Mouse (Mus musculus) liver, adult 10 weeks (tissue): Measurements from ENCODE around the gene Dennd6b. TPM values are rescaled to one million over a fixed set of nuclear protein-coding genes. Genes with fewer than 3 reads are reported as not detected.

Experiments
- polyA plus RNA-seq: library from polyadenylated mRNA; stranded (reverse); fragments of 350-450 nt; fragmentation: Illumina TruSeq; extraction: RNeasy Lipid Tissue Mini Kit (QIAGEN cat#74804); gene quantifications from one replicate; pipeline ENCODE4 v1.2.3, GENCODE M21; 2014; ENCODE audit warnings: low read depth, low replicate concordance

Dennd6b gene
- polyA plus RNA-seq = 0.56 TPM

DNA sequence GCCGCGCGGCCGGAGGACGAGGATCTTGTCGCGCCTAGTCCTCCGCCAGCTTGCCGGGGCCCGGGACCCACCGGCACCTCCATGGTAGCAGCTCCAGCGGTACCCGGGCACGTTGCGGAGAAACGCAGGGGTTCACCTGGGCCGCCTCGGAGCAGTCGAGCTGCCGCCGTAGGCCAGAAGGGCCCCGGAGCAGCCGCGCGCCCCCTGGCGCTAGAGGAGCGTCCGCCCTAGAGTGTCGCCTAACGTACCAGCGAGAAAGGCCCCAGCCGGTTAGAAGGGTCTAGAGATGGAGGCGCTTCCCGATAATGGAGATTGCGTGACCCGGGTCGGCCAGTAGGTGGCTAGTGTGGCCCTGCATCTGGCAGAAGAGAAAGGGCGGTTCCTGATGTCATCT lies at the start of gene Dennd6b:
TSS of gene Dennd6b (minus strand) at position 184 of the 394 bp plus-strand sequence.

DNA sequence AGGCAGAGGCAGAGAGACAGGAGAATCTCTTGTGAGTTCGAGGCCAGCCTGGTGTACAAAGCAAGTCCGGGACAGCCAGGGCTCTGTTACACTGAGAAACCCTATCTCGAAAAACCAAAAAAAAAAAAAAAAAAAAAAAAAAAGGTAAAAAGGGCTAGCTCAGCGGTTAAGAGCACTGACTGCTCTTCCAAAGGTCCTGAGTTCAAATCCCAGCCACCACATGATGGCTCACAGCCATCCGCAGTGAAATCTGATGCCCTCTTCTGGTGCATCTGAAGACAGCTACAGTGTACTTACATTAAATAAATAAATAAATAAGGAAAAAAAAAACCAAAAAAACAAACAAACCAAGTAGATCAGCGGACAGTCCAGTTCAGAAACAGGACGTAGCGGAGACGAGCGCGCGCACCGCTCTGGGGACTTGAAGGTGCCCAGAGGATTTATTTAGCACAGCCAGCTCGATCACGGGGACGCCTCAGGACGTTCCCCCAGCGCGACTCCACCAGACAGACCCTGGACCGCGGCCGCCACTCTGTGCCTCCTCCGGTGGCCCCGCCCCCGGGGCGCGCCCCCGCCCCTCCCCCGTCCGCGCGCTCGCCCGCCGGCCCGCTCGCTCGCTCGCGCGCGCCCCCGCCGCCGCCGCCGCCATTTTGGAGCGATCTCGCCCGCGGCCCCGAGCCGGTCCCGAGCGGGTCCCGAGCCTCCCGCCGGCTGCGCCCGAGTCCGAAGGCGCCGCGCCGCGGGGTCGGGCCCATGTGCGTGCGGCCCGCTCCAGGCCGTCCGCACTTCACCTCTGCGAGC lies 14.8 kb upstream of the Dennd6b start, which contains the start of gene Ppp6r2:
TSS of gene Ppp6r2 (plus strand) at position 639 of the 801 bp plus-strand sequence.

DNA sequence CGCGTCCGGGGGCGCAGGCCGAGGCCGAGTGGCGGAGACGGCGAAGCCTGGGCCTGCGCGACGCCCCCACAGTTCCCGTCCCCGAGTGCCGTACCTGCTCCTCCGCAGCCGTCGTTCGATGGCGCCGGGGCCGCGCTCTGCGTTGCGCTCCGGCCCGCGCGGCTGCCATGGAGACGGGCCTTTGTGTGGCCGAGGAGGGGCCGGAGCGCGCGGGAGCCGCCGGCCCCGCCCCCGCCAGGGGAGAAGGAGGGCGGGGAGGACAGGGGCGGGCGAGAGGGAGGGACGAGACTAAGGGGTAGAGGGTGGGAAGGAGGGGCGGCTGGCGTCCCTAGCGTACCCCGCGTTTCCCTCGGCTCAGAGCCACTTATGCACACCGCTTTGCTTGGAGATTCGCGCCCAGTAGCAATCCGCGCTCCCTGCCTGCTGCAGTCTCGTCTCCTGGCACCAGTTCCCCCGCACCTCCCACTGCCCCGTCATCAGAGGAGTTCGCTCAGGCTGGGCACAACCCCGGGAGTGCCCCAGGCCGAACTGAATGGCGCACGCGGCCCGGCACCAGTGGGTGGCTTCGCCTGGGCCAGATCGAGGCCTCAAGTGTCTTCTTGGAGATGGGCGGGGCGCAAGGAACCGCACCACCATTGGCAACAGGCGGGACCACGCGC lies 15.6 kb downstream of the Dennd6b start, which contains the start of gene Plxnb2:
TSS of gene Plxnb2 (minus strand) at position 218 of the 659 bp plus-strand sequence.

DNA sequence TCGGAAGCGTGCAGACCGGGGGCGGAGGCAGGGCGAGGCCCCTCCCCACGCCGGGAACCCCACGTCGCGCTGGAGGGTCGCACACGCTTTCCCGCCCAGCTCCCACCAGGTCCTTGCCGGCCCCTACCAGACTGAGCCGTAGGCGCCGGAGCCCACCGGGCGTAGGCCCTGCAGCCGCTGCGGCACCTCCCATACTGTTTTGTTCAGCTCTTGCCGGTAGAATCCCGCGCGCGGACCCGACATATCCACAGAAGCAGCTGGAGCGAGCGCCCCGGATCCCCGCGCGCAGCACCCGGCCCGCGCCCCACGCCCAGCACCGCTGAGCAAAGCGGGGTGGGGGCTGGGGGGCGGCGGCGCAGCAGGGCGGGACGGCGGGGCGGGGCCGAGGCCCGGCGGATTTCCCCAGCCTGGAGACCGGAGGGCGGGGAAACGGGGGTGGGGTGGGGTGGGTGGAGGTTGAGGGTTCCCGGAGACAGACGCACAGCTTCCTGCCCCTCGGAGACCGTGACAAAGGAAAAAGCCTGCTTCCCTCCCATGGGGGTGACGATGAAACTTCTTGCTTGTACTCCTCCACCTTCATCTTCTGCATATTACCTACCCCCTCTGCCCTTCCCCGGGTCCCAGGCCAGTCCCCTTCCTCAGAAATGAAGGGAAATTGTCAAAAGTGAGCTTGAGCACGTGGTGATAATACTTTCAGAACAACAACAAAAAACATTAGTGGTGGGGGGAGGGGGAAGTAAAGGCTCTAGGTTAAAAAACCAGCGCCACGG lies 46.8 kb downstream of the Dennd6b start, which contains the start of gene Mapk11:
TSS of gene Mapk11 (minus strand) at position 358 of the 770 bp plus-strand sequence.

DNA sequence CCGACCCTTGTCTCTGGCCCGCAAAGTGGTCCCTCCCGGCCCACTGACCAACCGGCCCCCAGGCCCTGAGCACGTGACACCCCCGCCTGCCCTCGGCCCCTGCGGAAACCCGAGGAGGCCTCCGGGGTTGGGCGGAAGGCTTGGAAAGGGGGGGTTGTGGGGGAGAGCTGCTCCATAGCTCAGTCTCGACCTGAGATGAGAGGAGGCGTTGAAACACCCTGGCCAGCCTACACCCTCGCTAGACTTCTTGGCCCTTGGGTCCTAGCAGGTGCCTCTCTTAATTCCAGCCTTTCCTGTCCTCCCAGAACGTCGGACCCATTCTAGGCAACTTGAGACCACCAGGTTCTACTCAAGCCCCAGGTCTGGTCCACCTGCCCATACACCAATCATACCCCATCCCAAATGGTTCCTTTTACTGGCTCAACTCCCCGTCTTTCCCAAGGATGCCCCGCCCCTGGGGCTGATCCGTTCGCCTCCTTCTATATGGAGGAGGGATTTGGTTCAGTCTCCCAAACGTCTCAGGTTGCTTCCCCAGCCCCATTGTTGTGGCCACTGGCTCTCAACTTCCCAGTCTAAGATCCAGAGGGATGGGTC lies 55.5 kb downstream of the Dennd6b start, which contains the start of gene Mapk12:
TSS of gene Mapk12 (minus strand) at position 45 of the 594 bp plus-strand sequence.

Other genes starting within 250 kb of the Dennd6b start
- gene Ttll8, start 242.1 kb downstream of the Dennd6b start, polyA plus RNA-seq = not detected
- gene Mlc1, start 217.5 kb downstream of the Dennd6b start, polyA plus RNA-seq = not detected
- not detected for gene Mov10l1, start 213.6 kb downstream of the Dennd6b start, polyA plus RNA-seq
- gene Panx2, start 136.8 kb downstream of the Dennd6b start, polyA plus RNA-seq = not detected
- 6.0 TPM for gene Trabd, start 121.4 kb downstream of the Dennd6b start, polyA plus RNA-seq
- 13.7 TPM for gene Selenoo, start 107.4 kb downstream of the Dennd6b start, polyA plus RNA-seq
- 1.2 TPM for gene Tubgcp6, start 73.4 kb downstream of the Dennd6b start, polyA plus RNA-seq
- 0.79 TPM for gene Hdac10, start 67.8 kb downstream of the Dennd6b start, polyA plus RNA-seq
- 1.1 TPM for gene Mapk12, start 55.8 kb downstream of the Dennd6b start, polyA plus RNA-seq
- gene Mapk11, start 46.9 kb downstream of the Dennd6b start, polyA plus RNA-seq = 0.16 TPM
- gene Plxnb2, start 15.7 kb downstream of the Dennd6b start, polyA plus RNA-seq = 6.3 TPM
- 9.0 TPM for gene Ppp6r2, start 15.1 kb upstream of the Dennd6b start, polyA plus RNA-seq
- gene Sbf1, start 118.8 kb upstream of the Dennd6b start, polyA plus RNA-seq = 2.2 TPM
- not detected for gene Adm2, start 126.2 kb upstream of the Dennd6b start, polyA plus RNA-seq
- gene Miox, start 137.9 kb upstream of the Dennd6b start, polyA plus RNA-seq = not detected
- 0.72 TPM for gene Lmf2, start 159.2 kb upstream of the Dennd6b start, polyA plus RNA-seq
- gene Ncaph2, start 159.2 kb upstream of the Dennd6b start, polyA plus RNA-seq = 9.0 TPM
- gene Sco2, start 177.3 kb upstream of the Dennd6b start, polyA plus RNA-seq = 5.9 TPM
- gene Tymp, start 180.5 kb upstream of the Dennd6b start, polyA plus RNA-seq = 2.1 TPM
- gene Odf3b, start 182.8 kb upstream of the Dennd6b start, polyA plus RNA-seq = not detected
- not detected for gene Klhdc7b, start 188.4 kb upstream of the Dennd6b start, polyA plus RNA-seq
- not detected for gene Syce3, start 214.0 kb upstream of the Dennd6b start, polyA plus RNA-seq
- gene Cpt1b, start 229.4 kb upstream of the Dennd6b start, polyA plus RNA-seq = 0.61 TPM
- 2.3 TPM for gene C730034F03Rik, start 233.1 kb upstream of the Dennd6b start, polyA plus RNA-seq
- gene Gm44502, start 233.2 kb upstream of the Dennd6b start, polyA plus RNA-seq = not detected
- gene Chkb, start 233.4 kb upstream of the Dennd6b start, polyA plus RNA-seq = 55.7 TPM